In the genomic region with DNA sequence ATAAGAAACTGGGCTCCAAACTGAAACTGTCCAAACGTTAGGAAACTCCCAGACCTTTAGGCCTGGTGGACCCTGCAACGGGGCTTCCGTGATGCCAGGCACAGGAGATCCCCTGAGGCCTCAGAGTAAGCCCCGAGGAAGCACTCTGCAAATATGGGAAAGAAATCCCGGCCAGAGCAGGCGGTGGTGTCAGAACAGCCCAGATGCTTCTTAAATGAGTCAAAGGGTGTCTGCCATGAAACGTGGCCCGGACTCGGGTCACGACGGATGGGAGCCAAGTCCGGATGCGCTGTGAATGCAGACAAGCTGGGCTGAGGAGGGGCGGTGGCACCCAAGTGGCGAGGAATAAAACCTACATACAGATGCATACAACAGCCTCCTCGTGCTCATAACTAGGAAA, we compare ENCODE assay signal across 8 mouse cellular contexts. TPM values are rescaled to one million over a fixed set of nuclear protein-coding genes. Genes with fewer than 3 reads are reported as not detected.
A peak's percentile ranks its signal among the peaks of the same experiment; 100 is the strongest.
DNase-seq lines count a peak whose midpoint lies in the region; ATAC-seq lines count a peak whose summit lies in the region.

No protein-coding gene starts in this region.

- H3K27ac ChIP-seq in embryonic facial prominence, embryonic 13.5 days, result no peak overlapping the region
- H3K27ac ChIP-seq in midbrain, embryonic 11.5 days (ENCODE audit: low read depth, low read length), result peak overlapping the region; percentile 74

- peak; percentile 41 for DNase-seq in left cerebral cortex, postnatal 4 days
- DNase-seq in left cerebral cortex, postnatal 14 days (ENCODE audit: low spot score in 2 of 2), result no peak
- peak; percentile 14 for DNase-seq in heart, postnatal 25 days (ENCODE audit: low spot score)
- peak; percentile 45 to 76 for DNase-seq in kidney, postnatal 36 days
- DNase-seq in midbrain, embryonic 11.5 days (ENCODE audit: low spot score, missing footprints), result peak; percentile 98
- peak; percentile 67 to 73 for DNase-seq in thymus, postnatal 36 days
- DNase-seq in cerebellum, adult 18-20 months, result no peak

- H3K9ac ChIP-seq in embryonic facial prominence, embryonic 13.5 days, result peak overlapping the region; percentile 17; the same call in 1 of the 2 replicates
- 0 out of 2 replicates have a peak overlapping the region, but pooled peaks have one; percentile 24 for H3K9ac ChIP-seq in midbrain, embryonic 11.5 days (ENCODE audit: low read length)

- H3K36me3 ChIP-seq in embryonic facial prominence, embryonic 13.5 days, result no peaks in the 10 kb centered on the region
- H3K36me3 ChIP-seq in midbrain, embryonic 11.5 days (ENCODE audit: control insufficient read depth, insufficient read depth, low read length), result peaks cover 2% of the 10 kb centered on the region; the same call in 1 of the 2 replicates

- peak overlapping the region; percentile 18; the same call in 1 of the 2 replicates for H3K4me3 ChIP-seq in embryonic facial prominence, embryonic 13.5 days
- 0 out of 2 replicates have a peak overlapping the region, but pooled peaks have one; percentile 4 for H3K4me3 ChIP-seq in midbrain, embryonic 11.5 days (ENCODE audit: low read depth, low read length)

- WGBS in embryonic facial prominence, embryonic 13.5 days, result 3% methylated on average over 16 of the region's 16 CpGs
- under 1% methylated on average over 16 of the region's 16 CpGs for WGBS in midbrain, embryonic 11.5 days

- no peaks in the 10 kb centered on the region for H3K27me3 ChIP-seq in embryonic facial prominence, embryonic 13.5 days
- H3K27me3 ChIP-seq in midbrain, embryonic 11.5 days (ENCODE audit: control insufficient read depth, insufficient read depth, low read length), result no peaks in the 10 kb centered on the region

- H3K4me2 ChIP-seq in embryonic facial prominence, embryonic 13.5 days, result peak overlapping the region; percentile 54
- H3K4me2 ChIP-seq in midbrain, embryonic 11.5 days, result peak overlapping the region; percentile 35

- intact Hi-C loops in left cerebral cortex, postnatal 4 days (cut with DNase I), result no loop called here
- intact Hi-C loops in left cerebral cortex, postnatal 14 days (cut with DNase I), result no loop called here
- intact Hi-C loops in heart, postnatal 25 days (cut with DNase I), result no loop called here

- ATAC-seq in embryonic facial prominence, embryonic 13.5 days (ENCODE audit: insufficient number of reproducible peaks, insufficient read depth, low FRiP score, low TSS enrichment, low read depth), result no peak
- peak; percentile 63 for ATAC-seq in midbrain, embryonic 11.5 days (ENCODE audit: low FRiP score)

- H3K9me3 ChIP-seq in embryonic facial prominence, embryonic 13.5 days, result no peaks in the 10 kb centered on the region
- no peaks in the 10 kb centered on the region for H3K9me3 ChIP-seq in midbrain, embryonic 11.5 days (ENCODE audit: control insufficient read depth, low read length)

- peaks cover 44% of the 10 kb centered on the region for H3K4me1 ChIP-seq in embryonic facial prominence, embryonic 13.5 days
- peaks cover 36% of the 10 kb centered on the region for H3K4me1 ChIP-seq in midbrain, embryonic 11.5 days (ENCODE audit: control insufficient read depth, insufficient read depth, low read length)

RNA-seq across cellular contexts. Expression of a gene that starts 11.6 kb away (rescaled TPM):
- not detected for total RNA-seq in left cerebral cortex, postnatal 4 days (2021)
- total RNA-seq in left cerebral cortex, postnatal 14 days (2021), result not detected
- 0.59 and 0.60 TPM in 2 replicates for polyA plus RNA-seq in embryonic facial prominence, embryonic 13.5 days (2015; fragmentation: Nextera tagmentation; extraction: Ambion mirVana)
- total RNA-seq in heart, postnatal 25 days (2021), result not detected
- not detected in 2 replicates for polyA plus RNA-seq in midbrain, embryonic 11.5 days (2014; fragmentation: Nextera tagmentation; extraction: Ambion mirVana)

RNA-seq across cellular contexts. Expression of a gene that starts 22.4 kb away (rescaled TPM):
- total RNA-seq in left cerebral cortex, postnatal 4 days (2021), result not detected
- total RNA-seq in left cerebral cortex, postnatal 14 days (2021), result not detected
- polyA plus RNA-seq in embryonic facial prominence, embryonic 13.5 days (2015; fragmentation: Nextera tagmentation; extraction: Ambion mirVana), result 0.14 and 0.56 TPM in 2 replicates
- not detected for total RNA-seq in heart, postnatal 25 days (2021)
- polyA plus RNA-seq in midbrain, embryonic 11.5 days (2014; fragmentation: Nextera tagmentation; extraction: Ambion mirVana), result not detected in 2 replicates

RNA-seq across cellular contexts. Expression of a gene that starts 37.1 kb away (rescaled TPM):
- total RNA-seq in left cerebral cortex, postnatal 4 days (2021), result under 1 TPM; 0.06 to 0.14 TPM
- under 1 TPM; 0.44 to 0.48 TPM for total RNA-seq in left cerebral cortex, postnatal 14 days (2021)
- 0.39 and 0.46 TPM in 2 replicates for polyA plus RNA-seq in embryonic facial prominence, embryonic 13.5 days (2015; fragmentation: Nextera tagmentation; extraction: Ambion mirVana)
- total RNA-seq in heart, postnatal 25 days (2021), result not detected
- 1.6 and 2.2 TPM in 2 replicates for polyA plus RNA-seq in midbrain, embryonic 11.5 days (2014; fragmentation: Nextera tagmentation; extraction: Ambion mirVana)

Comparison
In these comparisons a context has a peak if more than half of its experiments do, and no peak if none do; other contexts are left out.
1. DNase-seq: peak in left cerebral cortex, postnatal 4 days (single experiment), heart, postnatal 25 days (single experiment), kidney, postnatal 36 days (2 of 2), midbrain, embryonic 11.5 days (single experiment) and thymus, postnatal 36 days (2 of 2); none in left cerebral cortex, postnatal 14 days (0 of 2) and cerebellum, adult 18-20 months (0 of 2).